Mouse (Mus musculus) megakaryocyte, embryonic 14.5 days (primary cell): ENCODE measurements at regions not wholly inside any gene's neighbourhood (a gene's known extent, or its start where the extent isn't known, plus 50 kb on each side); places are given as distances from the start of the nearest gene placed in this dataset.
A peak's percentile ranks its signal among the peaks of the same experiment; 100 is the strongest.

Experiments used
- H3K27me3 ChIP-seq: replicated peaks from 2 replicates; pipeline ENCODE3; 2012; ENCODE audit warnings: inconsistent platforms
- H3K36me3 ChIP-seq: replicated peaks from 2 replicates; pipeline ENCODE3; 2012; ENCODE audit warnings: low read length, inconsistent platforms, mixed read lengths
- H3K4me1 ChIP-seq: 2 replicates; pipeline ENCODE4 v1.6.1; 2012; ENCODE audit warnings: inconsistent platforms
- H3K4me3 ChIP-seq: replicated peaks from 2 replicates; pipeline ENCODE3; 2012; ENCODE audit warnings: moderate library complexity, mild to moderate bottlenecking, inconsistent platforms
- H3K9me3 ChIP-seq: 2 replicates; pipeline ENCODE4 v1.6.1; 2012; ENCODE audit warnings: inconsistent platforms
- FLI1 ChIP-seq: IDR thresholded peaks from 2 replicates; pipeline ENCODE4 v1.6.1; 2012; ENCODE audit warnings: low read length, inconsistent platforms, mixed read lengths
- GATA1 ChIP-seq: IDR thresholded peaks from 3 replicates; pipeline ENCODE4 v1.6.1; 2012; ENCODE audit warnings: mixed read lengths, low read length, inconsistent platforms, borderline replicate concordance

- TF ChIP-seq GATA1 (no peak), FLI1 (no peak)
- peak overlapping the region; percentile 5 for H3K4me3 ChIP-seq
- H3K36me3 ChIP-seq: no peaks in the 10 kb centered on the region
- no peaks in the 10 kb centered on the region for H3K27me3 ChIP-seq
- peaks cover 4% of the 10 kb centered on the region; the same call in 1 of the 2 replicates for H3K9me3 ChIP-seq
- no peaks in the 10 kb centered on the region for H3K4me1 ChIP-seq
These were observed 62.7 kb upstream of the Tns3 start for GRCm38 (mm10) chr11:8727007-8727406.

- Histone ChIP-seq H3K9me3 (peaks cover 4% of the 10 kb centered on the region; the same call in 1 of the 2 replicates), H3K27me3 (no peaks in the 10 kb centered on the region), H3K4me3 (no peak overlapping the region), H3K36me3 (no peaks in the 10 kb centered on the region), H3K4me1 (no peaks in the 10 kb centered on the region)
- TF ChIP-seq GATA1 (no peak), FLI1 (no peak)
These were observed 61.2 kb upstream of the Tns3 start for GRCm38 (mm10) chr11:8725505-8725904.

- peaks cover 4% of the 10 kb centered on the region; the same call in 1 of the 2 replicates for H3K9me3 ChIP-seq
- no peaks in the 10 kb centered on the region for H3K27me3 ChIP-seq
- TF ChIP-seq GATA1: no peak
- no peaks in the 10 kb centered on the region for H3K36me3 ChIP-seq
- no peaks in the 10 kb centered on the region for H3K4me1 ChIP-seq
- no peak overlapping the region for H3K4me3 ChIP-seq
These were observed 58.8 kb upstream of the Tns3 start for GRCm38 (mm10) chr11:8723102-8723640.

GRCm38 (mm10) chr11:8719211-8719966 is 55.1 kb upstream of the Tns3 start:
- Histone ChIP-seq H3K4me1 (no peaks in the 10 kb centered on the region; the same call in 1 of the 2 replicates), H3K4me3 (no peak overlapping the region), H3K36me3 (no peaks in the 10 kb centered on the region), H3K9me3 (peaks cover 3% of the 10 kb centered on the region; the same call in 1 of the 2 replicates), H3K27me3 (no peaks in the 10 kb centered on the region)
- no peak for TF ChIP-seq FLI1
- no peak for TF ChIP-seq GATA1

GRCm38 (mm10) chr11:8717774-8718173 is 53.4 kb upstream of the Tns3 start:
- Histone ChIP-seq H3K27me3 (no peaks in the 10 kb centered on the region), H3K4me1 (no peaks in the 10 kb centered on the region; the same call in 1 of the 2 replicates), H3K36me3 (no peaks in the 10 kb centered on the region), H3K9me3 (peaks cover 3% of the 10 kb centered on the region; the same call in 1 of the 2 replicates), H3K4me3 (no peak overlapping the region)
- no peak for TF ChIP-seq GATA1
- no peak for TF ChIP-seq FLI1

- Histone ChIP-seq H3K36me3 (no peaks in the 10 kb centered on the region), H3K9me3 (peaks cover 3% of the 10 kb centered on the region; the same call in 1 of the 2 replicates), H3K4me3 (no peak overlapping the region), H3K4me1 (no peaks in the 10 kb centered on the region; the same call in 1 of the 2 replicates), H3K27me3 (no peaks in the 10 kb centered on the region)
- TF ChIP-seq GATA1 (no peak), FLI1 (no peak)
These were observed 52.5 kb upstream of the Tns3 start for GRCm38 (mm10) chr11:8716858-8717257.

- H3K27me3 ChIP-seq: no peaks in the 10 kb centered on the region
- no peak overlapping the region for H3K4me3 ChIP-seq
- H3K4me1 ChIP-seq: no peaks in the 10 kb centered on the region; the same call in 1 of the 2 replicates
- H3K36me3 ChIP-seq: no peaks in the 10 kb centered on the region
- H3K9me3 ChIP-seq: peaks cover 3% of the 10 kb centered on the region; the same call in 1 of the 2 replicates
- TF ChIP-seq GATA1 (no peak), FLI1 (no peak)
These were observed 51.4 kb upstream of the Tns3 start for GRCm38 (mm10) chr11:8715775-8716174.
